Mouse (Mus musculus) inflammation-experienced regulatory T-cells, adult 6 months (primary cell): ENCODE measurements around the gene Timm13. TPM values are rescaled to one million over a fixed set of nuclear protein-coding genes. Genes with fewer than 3 reads are reported as not detected.
A peak's percentile ranks its signal among the peaks of the same experiment; 100 is the strongest.

Source experiments
- ATAC-seq: one replicate; pipeline ENCODE4 v1.8.0; 2017
- polyA plus RNA-seq, 3 experiments: library from polyadenylated mRNA; unstranded; fragments of 100-300 nt; shearing (Covaris generic); gene quantifications; one replicate each; pipeline ENCODE4 v1.2.1; 2017

The Timm13 gene
- polyA plus RNA-seq, 3 experiments from 2014 or later = 207 to 260 (median 248) TPM

DNA sequence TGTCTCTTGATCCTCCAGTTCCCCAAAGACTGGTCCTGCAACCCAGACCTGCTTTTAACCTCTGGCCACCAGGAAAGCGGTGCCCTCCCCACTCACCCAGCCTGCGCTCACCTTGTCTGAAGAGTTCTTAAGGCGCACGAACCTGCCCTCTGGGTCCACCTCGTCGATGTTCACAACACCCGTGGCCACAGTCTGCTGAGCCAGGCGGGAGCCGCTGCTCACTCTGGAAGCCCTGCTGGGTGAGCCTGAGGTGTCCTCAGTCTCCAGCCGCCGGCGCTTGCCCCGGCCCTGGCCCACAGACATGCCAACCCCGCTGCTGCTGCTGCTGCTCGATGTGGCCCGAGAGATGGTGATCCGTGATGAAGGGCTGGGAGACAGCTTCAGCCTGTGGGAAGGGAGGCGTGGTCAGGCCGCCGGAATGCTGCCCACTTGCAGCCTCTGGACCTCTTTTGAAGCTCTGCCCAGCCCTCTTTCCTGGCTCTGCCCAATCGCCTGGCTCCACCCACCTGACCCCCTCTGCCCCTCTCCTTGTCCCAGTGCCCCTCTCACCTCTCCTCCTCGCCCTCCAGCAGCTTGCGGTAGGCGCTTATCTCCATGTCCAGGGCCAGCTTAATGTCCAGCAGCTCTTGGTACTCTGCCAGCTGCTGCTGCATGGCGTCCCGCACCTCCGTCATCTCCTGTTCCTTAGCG, 3.4 kb upstream of the Timm13 start:
- ATAC-seq = no peak

DNA sequence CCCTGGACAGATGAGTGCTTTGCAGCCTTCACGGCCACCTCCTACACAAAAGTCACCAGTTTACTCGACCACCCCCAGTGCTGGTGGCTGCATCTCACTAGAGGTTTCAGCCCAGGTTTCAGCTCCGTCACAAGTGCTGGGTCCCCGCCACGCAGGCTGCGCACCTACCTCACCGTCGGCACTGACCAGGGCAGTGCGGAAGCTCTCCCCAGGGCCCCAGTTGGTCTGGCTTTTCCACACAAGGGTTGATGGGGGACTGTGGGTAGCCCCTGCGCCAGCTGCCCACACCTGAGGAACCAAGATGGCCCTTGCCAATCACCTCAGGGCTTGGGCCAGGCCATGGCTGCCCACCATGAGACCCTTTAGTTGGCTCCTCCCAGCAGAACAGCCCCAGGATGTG, 2.5 kb upstream of the Timm13 start:
- ATAC-seq = no peak

DNA sequence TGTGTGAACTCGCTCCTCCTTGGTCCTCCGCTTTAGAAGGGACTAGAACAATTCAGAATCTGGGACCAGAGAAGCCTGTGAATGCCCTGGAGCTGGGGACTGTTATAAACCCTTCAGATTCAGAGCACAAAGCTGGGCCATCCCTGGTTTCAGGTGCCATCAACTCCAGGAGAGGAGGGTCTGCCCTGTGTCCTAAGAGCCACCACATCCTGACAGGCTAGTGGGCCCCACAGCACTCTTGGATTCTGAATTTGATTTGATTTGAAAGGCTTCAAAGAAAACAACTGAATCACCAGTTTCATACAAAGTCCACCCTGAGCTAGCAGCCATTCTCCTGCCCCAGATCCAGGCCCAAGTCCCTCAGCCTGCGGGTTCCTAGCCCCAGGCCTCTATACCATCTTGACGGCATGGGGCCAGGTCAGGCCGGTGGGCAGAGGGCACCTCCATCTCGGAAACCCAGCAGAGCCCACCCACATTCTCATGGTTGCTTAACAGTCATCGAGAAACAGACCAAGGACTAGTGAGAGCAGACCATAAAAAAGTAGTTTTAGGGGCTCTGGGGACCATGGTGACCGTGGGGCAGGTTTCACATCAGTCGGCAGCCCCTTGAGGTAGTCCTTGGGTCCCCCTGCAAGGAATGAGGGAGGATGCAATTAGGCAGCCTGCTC, 1.6 kb upstream of the Timm13 start:
- no peak for ATAC-seq

- ATAC-seq = no peak
These were observed 872 bp upstream of the Timm13 start for GRCm38 (mm10) chr10:80901409-80902272.

DNA sequence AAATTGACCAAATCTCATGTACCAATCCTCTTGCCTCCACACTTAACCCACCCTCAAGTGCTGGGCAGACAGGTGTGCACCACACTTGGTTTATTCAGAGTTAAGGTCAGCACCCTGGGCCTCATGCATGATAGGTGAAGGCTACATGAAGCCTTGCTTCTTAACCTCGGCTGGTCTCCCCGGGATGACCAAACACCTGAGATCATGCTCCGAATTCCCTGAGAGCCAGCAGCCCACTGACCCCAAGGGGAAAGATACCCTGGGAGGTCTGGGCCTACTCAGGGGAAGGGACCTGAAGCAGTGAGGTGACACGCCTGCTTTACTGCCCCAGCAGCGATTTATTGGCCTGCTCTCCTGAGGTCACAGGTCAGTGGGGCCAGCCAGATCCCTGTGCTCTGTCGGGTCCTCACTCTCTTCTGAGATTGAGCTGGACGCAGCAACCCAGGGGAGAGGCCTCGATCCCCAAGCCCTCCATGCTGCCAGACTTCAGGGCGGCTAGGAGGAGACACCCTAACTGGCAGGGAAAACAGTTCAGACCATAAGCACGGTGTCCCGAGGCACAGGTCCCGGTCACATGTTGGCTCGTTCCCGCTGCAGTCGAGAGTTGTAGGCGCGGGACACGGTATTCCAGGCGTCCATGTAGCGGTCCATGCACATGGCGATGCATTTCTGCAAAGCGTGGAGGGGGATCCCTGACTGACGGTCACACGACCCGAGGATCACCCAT, 1.0 kb downstream of the Timm13 start:
- no peak for ATAC-seq

DNA sequence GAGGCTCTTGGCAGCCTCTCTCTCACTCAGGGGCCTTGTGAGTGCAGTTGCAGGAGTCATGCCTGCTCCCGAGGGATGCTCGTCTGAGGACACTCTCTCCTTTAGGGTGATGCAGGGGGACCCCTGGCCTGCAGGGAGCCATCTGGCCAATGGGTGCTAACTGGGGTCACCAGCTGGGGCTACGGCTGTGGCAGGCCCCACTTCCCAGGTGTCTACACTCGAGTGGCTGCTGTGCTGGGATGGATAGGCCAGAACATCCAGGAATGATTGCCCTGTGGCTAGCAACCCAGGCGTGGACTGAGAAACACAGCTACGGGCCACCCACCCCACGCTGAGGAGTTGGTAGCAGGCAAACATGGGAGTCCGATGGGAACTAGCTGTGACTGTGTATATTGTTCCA, 1.7 kb downstream of the Timm13 start:
- ATAC-seq = no peak

GRCm38 (mm10) chr10:80897861-80898510, 2.8 kb downstream of the Timm13 start:
- ATAC-seq = no peak

- ATAC-seq = no peak
These were observed 3.9 kb downstream of the Timm13 start for GRCm38 (mm10) chr10:80896581-80897485.

- ATAC-seq = no peak
These were observed 5.1 kb downstream of the Timm13 start for GRCm38 (mm10) chr10:80895697-80896096.

GRCm38 (mm10) chr10:80895100-80895499, 5.7 kb downstream of the Timm13 start:
- ATAC-seq = no peak

- no peak for ATAC-seq
These were observed 13.6 kb downstream of the Timm13 start for GRCm38 (mm10) chr10:80887181-80887580.

DNA sequence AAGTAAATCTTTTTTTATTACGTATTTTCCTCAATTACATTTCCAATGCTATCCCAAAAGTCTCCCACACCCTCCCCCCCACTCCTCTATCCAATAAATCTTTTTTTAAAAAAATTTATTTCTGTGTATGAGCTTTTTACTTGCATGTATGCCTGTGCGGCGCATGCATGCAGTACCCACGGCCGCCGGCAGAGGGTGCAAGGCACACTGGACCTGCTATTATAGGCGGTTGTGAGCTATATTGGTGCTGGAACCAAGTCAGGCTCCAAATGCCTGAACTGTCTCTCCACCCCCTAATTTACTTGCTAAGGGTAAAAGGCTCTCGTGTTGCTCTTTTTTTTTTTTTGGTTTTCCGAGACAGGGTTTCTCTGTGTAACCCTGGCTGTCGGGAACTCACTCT, 19.5 kb downstream of the Timm13 start:
- no peak for ATAC-seq

DNA sequence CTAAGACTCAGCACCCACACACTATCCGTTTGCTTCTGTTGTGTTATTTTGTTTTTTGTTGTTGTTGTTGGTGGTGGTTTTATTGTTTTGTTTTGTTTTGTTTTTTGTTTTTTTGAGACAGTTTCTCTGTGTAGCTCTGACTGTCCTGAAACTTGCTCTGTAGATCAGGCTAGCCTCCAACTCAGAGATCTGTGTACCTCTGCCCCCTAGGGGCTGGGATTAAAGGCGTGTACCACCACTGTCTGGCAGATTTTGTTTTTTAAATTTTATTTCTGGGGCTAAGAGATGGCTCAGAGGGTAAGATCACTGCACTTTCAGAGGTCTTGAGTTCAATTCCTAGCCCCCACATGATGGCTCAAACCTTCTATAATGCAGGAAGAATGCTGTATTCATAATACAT, 19.9 kb downstream of the Timm13 start:
- no peak for ATAC-seq

- ATAC-seq = peak; percentile 69
These were observed 20.6 kb downstream of the Timm13 start for GRCm38 (mm10) chr10:80880131-80880641.

DNA sequence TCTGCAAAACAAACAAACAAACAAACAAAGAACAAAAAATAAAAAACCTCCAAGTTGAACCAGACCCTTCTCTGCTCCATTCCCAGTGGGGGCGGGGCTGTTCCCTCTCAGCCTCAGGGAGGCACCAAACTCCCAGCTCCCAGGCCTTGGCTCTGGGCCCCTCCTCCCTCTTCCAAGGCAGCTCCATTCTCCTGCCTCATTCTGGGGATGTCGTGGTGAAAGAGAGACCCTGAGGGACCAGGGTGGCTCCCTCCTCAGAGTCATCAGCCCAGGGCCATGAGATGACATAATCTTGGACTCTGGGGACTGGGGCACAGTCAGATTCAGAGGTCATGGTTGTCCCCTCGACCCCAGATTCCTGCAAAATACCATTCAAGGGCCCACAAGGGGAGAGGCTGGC, 24.2 kb downstream of the Timm13 start:
- ATAC-seq = no peak

GRCm38 (mm10) chr10:80876028-80876427, 24.7 kb downstream of the Timm13 start:
- ATAC-seq = peak; percentile 43

DNA sequence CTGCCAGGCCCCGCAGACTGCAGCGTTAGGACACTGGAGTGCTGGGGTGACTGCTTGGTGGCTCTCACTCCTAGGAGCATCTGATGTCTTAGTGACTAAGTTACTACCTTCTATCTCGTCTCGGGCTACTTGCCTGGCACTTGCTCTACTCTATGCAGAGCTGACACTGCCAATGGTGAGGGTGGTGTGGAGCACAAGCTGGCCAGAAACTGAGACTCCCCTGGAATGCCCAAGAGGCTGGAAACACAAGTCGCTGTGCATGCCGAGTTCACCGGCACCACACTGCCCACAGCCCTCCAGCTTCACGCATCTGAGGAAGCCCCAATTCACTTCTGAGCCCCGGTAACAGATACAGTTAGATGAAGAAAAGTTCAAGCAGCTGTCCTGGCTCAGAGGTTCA, 26.7 kb downstream of the Timm13 start:
- no peak for ATAC-seq

GRCm38 (mm10) chr10:80871581-80871980, 29.2 kb downstream of the Timm13 start, which contains the start of gene Tmprss9:
TSS of gene Tmprss9 (plus strand) at chr10:80871848.
- no peak for ATAC-seq

DNA sequence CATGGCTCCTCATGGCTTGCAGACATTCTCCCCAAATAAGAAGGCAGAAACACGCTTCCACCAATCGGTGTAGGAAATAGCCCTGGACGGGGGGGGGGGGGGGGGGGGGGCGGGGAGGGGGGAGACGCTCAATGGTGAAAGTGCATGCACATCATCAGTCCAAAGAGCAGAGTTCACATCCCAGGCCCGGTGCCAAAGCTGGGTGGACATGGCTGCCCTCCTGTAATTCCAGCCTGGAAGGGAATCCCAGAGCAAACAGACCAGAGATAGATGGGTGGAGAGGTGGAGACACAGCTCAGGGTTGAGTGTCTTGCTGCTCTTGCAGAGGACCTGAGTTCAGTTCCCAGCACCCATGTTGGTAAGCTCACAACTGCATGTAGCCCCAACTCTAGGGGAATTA, 29.8 kb downstream of the Timm13 start:
- no peak for ATAC-seq

DNA sequence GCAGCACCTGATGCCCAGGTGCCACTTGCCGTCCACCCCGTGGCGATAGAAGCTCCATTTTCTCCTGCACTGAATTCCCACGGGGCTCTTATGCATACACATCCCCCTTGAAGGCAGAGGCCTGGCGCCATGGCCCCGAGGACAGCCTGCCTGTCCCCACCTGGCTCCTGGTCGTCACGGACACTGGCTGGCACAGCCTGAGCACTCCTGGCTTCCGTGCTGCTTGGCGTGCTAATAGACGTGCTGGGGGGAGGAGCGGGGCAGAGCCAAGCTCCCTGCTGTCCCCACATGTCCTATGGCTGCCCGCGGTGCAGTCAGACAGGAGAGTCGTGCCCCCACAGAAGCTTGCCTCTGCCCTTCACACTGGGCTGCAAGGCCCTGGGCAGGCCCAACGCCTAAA, 36.3 kb downstream of the Timm13 start:
- ATAC-seq = no peak

DNA sequence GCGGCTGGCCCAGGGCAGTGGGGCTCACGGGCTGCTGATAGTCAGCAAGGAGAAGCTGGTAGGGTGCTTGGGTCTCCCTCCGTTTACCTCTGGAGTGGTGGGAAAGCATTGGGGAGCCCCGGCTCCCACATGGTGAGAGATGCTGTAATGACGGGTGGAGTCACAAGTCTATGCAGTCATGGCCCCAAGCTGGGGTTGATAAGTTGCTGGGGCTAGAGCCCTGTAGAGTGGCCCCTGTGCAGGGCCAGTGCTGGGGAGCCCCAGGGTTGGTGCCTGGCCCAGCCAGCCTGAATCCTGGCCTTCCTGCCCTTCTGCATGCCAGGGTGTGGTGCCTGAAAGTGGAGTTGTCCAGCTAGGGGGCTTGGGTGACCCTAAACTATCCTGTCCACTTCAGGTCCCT, 38.5 kb downstream of the Timm13 start:
- no peak for ATAC-seq
